Mouse (Mus musculus): ENCODE measurements at regions not wholly inside any gene's neighbourhood (a gene's known extent, or its start where the extent isn't known, plus 50 kb on each side); places are given as distances from the start of the nearest gene placed in this dataset.

DNA sequence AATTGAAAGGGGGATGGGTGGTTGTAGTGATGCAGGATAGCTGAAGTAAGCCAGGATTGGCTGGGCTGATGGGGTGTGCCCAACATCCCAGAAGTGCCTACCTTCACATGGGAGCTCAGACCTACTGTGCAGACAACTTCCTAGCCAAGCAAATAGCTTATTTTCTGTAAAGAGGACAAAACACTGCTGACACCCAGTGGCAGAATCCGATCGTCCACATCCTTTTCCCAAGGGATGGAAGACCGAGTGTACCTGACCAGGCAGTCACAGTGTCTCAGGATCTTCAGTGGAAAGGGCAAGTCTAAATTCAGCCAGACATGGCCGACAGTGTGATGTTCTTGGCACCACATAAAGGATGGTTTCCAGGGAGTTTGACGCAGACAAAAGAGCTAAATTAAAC lies 114.4 kb downstream of the Nmur2 start:
- no peaks in the 10 kb centered on the region for H3K9me3 ChIP-seq (ENCODE audit: control insufficient read depth, low read length)
- 83% methylated on average over 5 of the region's 5 CpGs for WGBS
- no peak overlapping the region for H3K4me3 ChIP-seq (ENCODE audit: low read length)
- no peak overlapping the region for H3K4me2 ChIP-seq (replicated peaks; ENCODE audit: low read depth, low read length)
- H3K27ac ChIP-seq (ENCODE audit: low read depth, low read length): no peak overlapping the region
- no peaks in the 10 kb centered on the region for H3K36me3 ChIP-seq (ENCODE audit: control insufficient read depth, insufficient read depth, low read length)
- H3K9ac ChIP-seq (ENCODE audit: low read depth, low read length): no peak overlapping the region
- no peaks in the 10 kb centered on the region for H3K4me1 ChIP-seq (ENCODE audit: control insufficient read depth, insufficient read depth, low read length)
- H3K27me3 ChIP-seq (ENCODE audit: control insufficient read depth, insufficient read depth, low read length): no peaks in the 10 kb centered on the region
- ATAC-seq (ENCODE audit: low FRiP score, low TSS enrichment): no peak

DNA sequence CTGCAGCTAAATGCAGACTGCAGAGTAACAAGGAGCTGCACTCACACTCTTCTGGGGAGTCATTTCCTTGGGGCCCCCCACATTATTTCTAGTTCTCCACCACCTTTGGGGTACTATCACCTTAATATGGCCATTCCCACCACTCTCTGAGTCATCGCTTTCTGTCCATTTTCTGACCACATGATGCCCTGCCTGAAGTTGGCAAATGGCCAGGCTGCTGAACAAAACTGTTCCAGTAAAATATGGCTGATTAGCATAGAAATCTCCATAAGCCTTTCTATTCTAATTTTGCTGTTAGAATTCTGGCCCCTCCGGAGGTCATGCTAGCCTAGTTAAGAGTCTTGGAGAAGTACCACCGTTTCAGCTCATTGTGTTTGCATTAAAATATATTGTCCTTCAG lies 121.7 kb downstream of the Nmur2 start:
- WGBS: 81% methylated on average over 3 of the region's 3 CpGs
- H3K4me3 ChIP-seq (ENCODE audit: low read length): no peak overlapping the region
- H3K4me2 ChIP-seq (replicated peaks; ENCODE audit: low read depth, low read length): no peak overlapping the region
- H3K9ac ChIP-seq (ENCODE audit: low read depth, low read length): no peak overlapping the region
- no peaks in the 10 kb centered on the region for H3K9me3 ChIP-seq (ENCODE audit: control insufficient read depth, low read length)
- no peaks in the 10 kb centered on the region for H3K4me1 ChIP-seq (ENCODE audit: control insufficient read depth, insufficient read depth, low read length)
- H3K27ac ChIP-seq (ENCODE audit: low read depth, low read length): no peak overlapping the region
- no peak for ATAC-seq (ENCODE audit: low FRiP score, low TSS enrichment)
- H3K36me3 ChIP-seq (ENCODE audit: control insufficient read depth, insufficient read depth, low read length): no peaks in the 10 kb centered on the region
- H3K27me3 ChIP-seq (ENCODE audit: control insufficient read depth, insufficient read depth, low read length): no peaks in the 10 kb centered on the region

- H3K4me3 ChIP-seq (ENCODE audit: low read length): no peak overlapping the region
- ATAC-seq (ENCODE audit: low FRiP score, low TSS enrichment): no peak
- H3K27me3 ChIP-seq (ENCODE audit: control insufficient read depth, insufficient read depth, low read length): no peaks in the 10 kb centered on the region
- no peak overlapping the region for H3K27ac ChIP-seq (ENCODE audit: low read depth, low read length)
- H3K9ac ChIP-seq (ENCODE audit: low read depth, low read length): no peak overlapping the region
- H3K4me2 ChIP-seq (replicated peaks; ENCODE audit: low read depth, low read length): no peak overlapping the region
- no peaks in the 10 kb centered on the region for H3K36me3 ChIP-seq (ENCODE audit: control insufficient read depth, insufficient read depth, low read length)
- no peaks in the 10 kb centered on the region for H3K4me1 ChIP-seq (ENCODE audit: control insufficient read depth, insufficient read depth, low read length)
- no peaks in the 10 kb centered on the region for H3K9me3 ChIP-seq (ENCODE audit: control insufficient read depth, low read length)
- 84% methylated on average over 5 of the region's 5 CpGs for WGBS
Measured at GRCm38 (mm10) chr11:55918411-55918810, 122.4 kb downstream of the Nmur2 start.

GRCm38 (mm10) chr11:55897506-55897905 lies 143.3 kb downstream of the Nmur2 start:
- ATAC-seq (ENCODE audit: low FRiP score, low TSS enrichment): no peak
- Histone ChIP-seq H3K4me2 (replicated peaks; ENCODE audit: low read depth, low read length) (no peak overlapping the region), H3K36me3 (ENCODE audit: control insufficient read depth, insufficient read depth, low read length) (no peaks in the 10 kb centered on the region), H3K27ac (ENCODE audit: low read depth, low read length) (no peak overlapping the region), H3K4me3 (ENCODE audit: low read length) (no peak overlapping the region), H3K9me3 (ENCODE audit: control insufficient read depth, low read length) (no peaks in the 10 kb centered on the region), H3K27me3 (ENCODE audit: control insufficient read depth, insufficient read depth, low read length) (no peaks in the 10 kb centered on the region), H3K4me1 (ENCODE audit: control insufficient read depth, insufficient read depth, low read length) (no peaks in the 10 kb centered on the region), H3K9ac (ENCODE audit: low read depth, low read length) (no peak overlapping the region)
- 16% methylated on average over 6 of the region's 6 CpGs for WGBS

DNA sequence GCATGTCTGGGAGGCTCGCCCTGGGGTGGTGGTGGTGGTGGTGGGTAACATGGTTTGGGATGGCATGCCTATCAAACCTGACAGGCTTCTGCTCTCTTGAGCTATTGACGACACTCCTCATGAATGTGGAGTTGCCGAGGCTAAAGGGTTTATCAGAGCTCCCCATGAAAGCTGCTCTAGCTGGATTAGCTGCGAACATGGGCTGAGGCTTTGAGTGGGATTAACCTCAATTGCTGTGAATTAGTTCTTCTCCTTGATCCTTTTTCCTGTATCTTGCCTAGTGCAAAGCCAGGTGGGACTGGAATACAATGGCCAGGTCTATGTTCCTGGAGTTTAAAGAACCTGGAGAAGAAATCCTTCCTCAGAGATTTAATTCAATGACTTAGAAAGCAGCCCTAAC lies 150.6 kb downstream of the Nmur2 start:
- Histone ChIP-seq H3K4me2 (replicated peaks; ENCODE audit: low read depth, low read length) (no peak overlapping the region), H3K27ac (ENCODE audit: low read depth, low read length) (no peak overlapping the region), H3K27me3 (ENCODE audit: control insufficient read depth, insufficient read depth, low read length) (no peaks in the 10 kb centered on the region), H3K36me3 (ENCODE audit: control insufficient read depth, insufficient read depth, low read length) (no peaks in the 10 kb centered on the region), H3K4me1 (ENCODE audit: control insufficient read depth, insufficient read depth, low read length) (no peaks in the 10 kb centered on the region), H3K9me3 (ENCODE audit: control insufficient read depth, low read length) (no peaks in the 10 kb centered on the region), H3K4me3 (ENCODE audit: low read length) (no peak overlapping the region), H3K9ac (ENCODE audit: low read depth, low read length) (no peak overlapping the region)
- WGBS: 80% methylated on average over 4 of the region's 4 CpGs
- no peak for ATAC-seq (ENCODE audit: low FRiP score, low TSS enrichment)

- 86% methylated on average over 2 of the region's 2 CpGs for WGBS
- Histone ChIP-seq H3K9ac (ENCODE audit: low read depth, low read length) (no peak overlapping the region), H3K9me3 (ENCODE audit: control insufficient read depth, low read length) (no peaks in the 10 kb centered on the region), H3K4me2 (replicated peaks; ENCODE audit: low read depth, low read length) (no peak overlapping the region), H3K27ac (ENCODE audit: low read depth, low read length) (no peak overlapping the region), H3K27me3 (ENCODE audit: control insufficient read depth, insufficient read depth, low read length) (no peaks in the 10 kb centered on the region), H3K36me3 (ENCODE audit: control insufficient read depth, insufficient read depth, low read length) (no peaks in the 10 kb centered on the region), H3K4me3 (ENCODE audit: low read length) (no peak overlapping the region), H3K4me1 (ENCODE audit: control insufficient read depth, insufficient read depth, low read length) (no peaks in the 10 kb centered on the region)
- ATAC-seq (ENCODE audit: low FRiP score, low TSS enrichment): no peak
Measured at GRCm38 (mm10) chr11:55878631-55879030, 162.2 kb downstream of the Nmur2 start.

DNA sequence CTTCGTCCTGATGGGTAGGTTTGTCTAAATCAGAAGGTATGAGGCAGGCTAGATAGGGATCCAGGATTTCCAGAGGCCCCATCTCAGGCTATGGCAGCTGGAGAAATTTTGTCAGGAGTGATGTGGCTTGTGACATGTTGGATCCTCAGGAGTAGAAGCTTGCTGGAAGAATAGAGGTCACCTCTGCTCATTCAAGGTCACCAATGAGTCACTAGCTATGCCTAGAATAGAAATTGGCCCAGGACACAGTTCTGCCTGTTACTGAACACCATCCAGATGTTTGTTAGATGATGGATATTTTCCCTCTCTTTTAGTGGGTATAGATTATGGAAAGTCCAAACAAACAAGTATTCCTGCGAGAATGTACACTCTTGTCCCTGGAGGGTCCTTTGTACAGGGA lies 173.7 kb downstream of the Nmur2 start:
- Histone ChIP-seq H3K36me3 (ENCODE audit: control insufficient read depth, insufficient read depth, low read length) (no peaks in the 10 kb centered on the region), H3K4me1 (ENCODE audit: control insufficient read depth, insufficient read depth, low read length) (no peaks in the 10 kb centered on the region), H3K27me3 (ENCODE audit: control insufficient read depth, insufficient read depth, low read length) (no peaks in the 10 kb centered on the region), H3K9ac (ENCODE audit: low read depth, low read length) (no peak overlapping the region), H3K4me2 (replicated peaks; ENCODE audit: low read depth, low read length) (no peak overlapping the region), H3K4me3 (ENCODE audit: low read length) (no peak overlapping the region), H3K27ac (ENCODE audit: low read depth, low read length) (no peak overlapping the region), H3K9me3 (ENCODE audit: control insufficient read depth, low read length) (no peaks in the 10 kb centered on the region)
- 71% methylated on average over 2 of the region's 2 CpGs for WGBS
- no peak for ATAC-seq (ENCODE audit: low FRiP score, low TSS enrichment)

DNA sequence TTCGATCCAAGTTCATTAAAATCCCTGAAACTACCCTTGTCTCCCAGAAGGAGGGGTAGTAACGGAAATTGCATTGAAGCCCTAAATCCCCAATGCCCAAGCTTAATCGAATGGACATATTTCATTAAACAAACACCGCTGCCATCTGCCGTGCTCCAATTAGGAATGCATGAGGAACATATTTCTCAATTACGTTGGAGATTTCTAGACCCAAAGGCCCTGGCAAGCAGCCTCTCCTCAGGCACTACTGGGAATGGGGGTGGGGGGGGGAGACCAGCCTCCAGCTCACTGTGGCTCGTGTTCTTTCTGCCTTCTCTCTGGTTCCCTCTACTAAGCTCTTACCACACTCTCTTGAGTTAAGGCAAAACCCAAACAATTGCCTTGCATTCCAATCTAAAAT lies 181.6 kb downstream of the Nmur2 start:
- Histone ChIP-seq H3K27me3 (ENCODE audit: control insufficient read depth, insufficient read depth, low read length) (no peaks in the 10 kb centered on the region), H3K4me1 (ENCODE audit: control insufficient read depth, insufficient read depth, low read length) (no peaks in the 10 kb centered on the region), H3K4me2 (replicated peaks; ENCODE audit: low read depth, low read length) (no peak overlapping the region), H3K9me3 (ENCODE audit: control insufficient read depth, low read length) (no peaks in the 10 kb centered on the region), H3K36me3 (ENCODE audit: control insufficient read depth, insufficient read depth, low read length) (no peaks in the 10 kb centered on the region), H3K27ac (ENCODE audit: low read depth, low read length) (no peak overlapping the region), H3K4me3 (ENCODE audit: low read length) (no peak overlapping the region), H3K9ac (ENCODE audit: low read depth, low read length) (no peak overlapping the region)
- WGBS: 87% methylated on average over 7 of the region's 7 CpGs
- ATAC-seq (ENCODE audit: low FRiP score, low TSS enrichment): no peak

DNA sequence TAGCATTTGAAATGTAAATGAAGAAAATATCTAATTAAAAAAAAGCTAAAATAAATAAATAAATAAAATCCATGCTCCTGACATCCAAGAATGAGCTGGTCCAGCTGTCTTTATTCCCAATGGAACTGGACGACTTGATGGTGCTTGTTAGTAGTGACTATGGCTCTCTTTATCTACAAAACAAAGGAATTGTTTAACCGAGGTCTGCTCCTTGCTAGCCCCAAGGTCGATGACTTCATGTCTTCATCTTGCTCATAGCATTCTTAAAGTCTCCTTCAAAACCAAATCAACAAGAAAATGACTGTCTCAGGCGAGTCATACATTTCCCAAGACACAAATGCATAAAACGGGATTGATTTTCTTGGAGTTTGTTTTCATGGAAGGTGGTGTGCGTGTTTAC lies 212.5 kb upstream of the Glra1 start:
- no peak overlapping the region for H3K4me3 ChIP-seq (ENCODE audit: low read length)
- H3K27ac ChIP-seq (ENCODE audit: low read depth, low read length): no peak overlapping the region
- no peaks in the 10 kb centered on the region for H3K9me3 ChIP-seq (ENCODE audit: control insufficient read depth, low read length)
- no peak for ATAC-seq (ENCODE audit: low FRiP score, low TSS enrichment)
- H3K4me2 ChIP-seq (replicated peaks; ENCODE audit: low read depth, low read length): no peak overlapping the region
- no peaks in the 10 kb centered on the region for H3K27me3 ChIP-seq (ENCODE audit: control insufficient read depth, insufficient read depth, low read length)
- no peak overlapping the region for H3K9ac ChIP-seq (ENCODE audit: low read depth, low read length)
- 76% methylated on average over 6 of the region's 6 CpGs for WGBS
- H3K4me1 ChIP-seq (ENCODE audit: control insufficient read depth, insufficient read depth, low read length): no peaks in the 10 kb centered on the region
- no peaks in the 10 kb centered on the region for H3K36me3 ChIP-seq (ENCODE audit: control insufficient read depth, insufficient read depth, low read length)

DNA sequence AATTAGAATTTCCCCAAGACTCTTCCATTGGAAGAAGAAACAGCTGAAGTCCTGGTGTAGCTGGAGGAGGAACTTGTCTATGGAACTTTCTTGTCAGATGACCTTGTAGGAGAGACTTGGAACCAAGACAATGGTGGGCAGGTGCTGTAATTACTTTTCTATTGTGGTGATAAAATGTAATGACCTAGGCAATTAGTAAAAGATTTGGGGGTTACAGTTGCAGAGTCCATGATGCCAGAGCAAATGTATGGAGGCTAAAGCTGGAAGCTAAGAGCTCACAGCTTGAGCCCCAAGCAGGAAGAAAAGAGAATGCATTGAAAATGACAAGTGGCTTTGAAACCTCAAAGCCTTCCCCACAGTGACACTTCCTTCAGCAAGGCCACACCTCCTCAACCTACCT lies 208.6 kb upstream of the Glra1 start:
- no peaks in the 10 kb centered on the region for H3K4me1 ChIP-seq (ENCODE audit: control insufficient read depth, insufficient read depth, low read length)
- H3K27me3 ChIP-seq (ENCODE audit: control insufficient read depth, insufficient read depth, low read length): no peaks in the 10 kb centered on the region
- H3K27ac ChIP-seq (ENCODE audit: low read depth, low read length): no peak overlapping the region
- ATAC-seq (ENCODE audit: low FRiP score, low TSS enrichment): no peak
- no peak overlapping the region for H3K4me3 ChIP-seq (ENCODE audit: low read length)
- H3K4me2 ChIP-seq (replicated peaks; ENCODE audit: low read depth, low read length): no peak overlapping the region
- H3K36me3 ChIP-seq (ENCODE audit: control insufficient read depth, insufficient read depth, low read length): no peaks in the 10 kb centered on the region
- H3K9me3 ChIP-seq (ENCODE audit: control insufficient read depth, low read length): no peaks in the 10 kb centered on the region
- no peak overlapping the region for H3K9ac ChIP-seq (ENCODE audit: low read depth, low read length)
